Mouse (Mus musculus): Measurements from ENCODE around the gene Slc26a10.
"Not testable (repeated sequence)": the region's sequence is repeated elsewhere in the genome, so short reads cannot be mapped to it uniquely, and the experiment has no call there.

The Slc26a10 gene

DNA sequence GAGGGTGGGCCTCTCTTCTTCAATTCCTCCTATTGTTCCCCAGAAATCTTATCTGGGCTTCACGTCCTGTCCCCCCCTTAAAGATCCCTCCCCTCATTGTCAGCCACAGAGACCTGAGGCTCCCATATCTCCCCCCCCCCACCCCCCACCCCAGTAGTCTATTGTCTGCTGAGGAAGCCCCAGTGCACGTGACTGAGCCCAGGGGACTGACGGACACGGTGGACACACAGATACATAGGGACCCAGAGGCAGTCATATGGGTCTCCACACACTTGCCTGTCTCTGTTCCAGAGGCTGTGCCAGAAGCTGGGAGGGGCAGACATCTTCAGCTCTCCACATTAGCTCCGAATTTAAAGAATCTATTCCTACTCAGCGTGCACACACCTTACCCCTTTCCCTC is 1.1 kb upstream of the Slc26a10 start:
- DNase-seq = peak; percentile 99

GRCm38 (mm10) chr10:127180695-127181047 is 226 bp upstream of the Slc26a10 start:
- DNase-seq = no peak

- DNase-seq = peak; percentile 94
Observed at GRCm38 (mm10) chr10:127178286-127179027, 2.0 kb downstream of the Slc26a10 start.

DNA sequence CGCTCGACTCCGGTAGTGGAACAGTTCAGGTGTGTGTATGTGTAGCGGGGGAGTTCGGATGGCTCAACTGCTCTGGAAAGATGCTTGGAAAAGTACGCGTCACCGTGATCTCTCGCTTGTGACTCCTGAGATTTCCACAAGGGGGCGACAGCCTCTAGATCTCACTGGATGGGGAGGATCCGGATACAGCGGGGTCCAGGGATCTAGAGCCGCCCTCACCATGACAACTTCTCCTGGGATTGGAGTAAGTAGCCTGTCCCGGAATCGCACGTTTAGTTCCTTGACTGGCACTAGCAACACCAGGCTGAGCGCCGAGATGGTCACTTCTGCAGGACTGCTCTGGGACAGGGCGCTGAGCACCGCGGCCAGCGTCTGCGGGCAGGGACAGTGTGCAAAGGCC is 2.7 kb downstream of the Slc26a10 start:
- peak; percentile 98 for DNase-seq

DNA sequence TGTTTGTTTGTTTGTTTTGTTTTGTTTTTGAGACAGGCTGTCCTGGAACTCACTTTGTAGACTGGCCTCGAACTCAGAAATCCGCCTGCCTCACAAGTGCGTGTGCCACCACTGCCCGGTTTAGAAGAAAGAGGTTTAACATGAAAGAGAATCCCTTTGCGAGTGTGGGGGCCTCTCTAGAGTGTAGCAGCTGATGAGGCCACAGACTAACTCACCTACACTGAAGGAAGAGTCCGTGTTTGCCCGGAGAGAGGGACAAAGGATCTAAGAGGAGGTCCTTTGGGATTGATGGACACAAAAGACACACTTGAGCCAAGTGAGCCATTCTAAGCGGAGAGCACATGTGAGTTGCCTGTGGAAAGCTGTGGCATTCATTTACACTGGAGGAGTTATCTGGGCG is 3.2 kb downstream of the Slc26a10 start:
- peak; percentile 85 for DNase-seq

- peak; percentile 89 for DNase-seq
Observed at GRCm38 (mm10) chr10:127176756-127177155, 3.7 kb downstream of the Slc26a10 start.

DNA sequence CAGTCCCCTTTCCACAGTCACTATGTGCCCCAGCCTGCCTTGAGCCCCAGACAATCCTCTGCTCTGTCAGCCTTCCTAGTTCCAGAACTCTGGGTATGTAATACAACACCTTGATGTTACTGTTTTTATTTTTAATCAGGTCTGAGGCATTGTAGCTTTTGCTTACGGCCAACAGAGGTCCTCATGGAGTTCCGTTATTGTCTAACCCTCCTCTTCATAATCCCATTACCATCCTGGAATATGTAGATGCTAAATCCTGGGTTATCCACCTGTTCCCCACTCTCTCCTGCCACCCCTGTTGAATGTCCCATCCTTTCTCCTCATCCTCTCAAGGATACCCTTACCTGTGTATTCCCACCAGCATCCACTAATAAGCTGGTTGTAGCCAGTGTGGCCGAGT is 4.2 kb downstream of the Slc26a10 start:
- DNase-seq = peak; percentile 84

DNA sequence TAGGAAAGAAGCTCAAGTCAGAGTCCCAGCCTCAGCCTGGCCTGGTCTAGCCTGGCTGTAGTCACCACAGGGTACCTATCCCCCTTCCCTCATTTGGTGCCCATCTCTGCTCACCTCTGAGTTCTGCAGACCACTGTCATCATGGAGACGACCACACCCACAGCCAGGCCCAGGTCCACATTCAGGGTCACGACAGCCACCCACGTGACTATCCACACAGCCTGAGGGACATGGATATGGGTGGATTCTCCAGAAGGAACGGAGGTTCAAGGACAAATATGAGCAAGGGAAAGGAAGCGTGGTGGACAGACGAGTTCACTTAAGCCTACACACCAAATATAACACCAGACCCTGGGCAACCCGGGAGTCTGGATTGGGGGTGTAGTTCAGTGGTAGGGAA is 6.3 kb downstream of the Slc26a10 start:
- peak; percentile 90 for DNase-seq

DNA sequence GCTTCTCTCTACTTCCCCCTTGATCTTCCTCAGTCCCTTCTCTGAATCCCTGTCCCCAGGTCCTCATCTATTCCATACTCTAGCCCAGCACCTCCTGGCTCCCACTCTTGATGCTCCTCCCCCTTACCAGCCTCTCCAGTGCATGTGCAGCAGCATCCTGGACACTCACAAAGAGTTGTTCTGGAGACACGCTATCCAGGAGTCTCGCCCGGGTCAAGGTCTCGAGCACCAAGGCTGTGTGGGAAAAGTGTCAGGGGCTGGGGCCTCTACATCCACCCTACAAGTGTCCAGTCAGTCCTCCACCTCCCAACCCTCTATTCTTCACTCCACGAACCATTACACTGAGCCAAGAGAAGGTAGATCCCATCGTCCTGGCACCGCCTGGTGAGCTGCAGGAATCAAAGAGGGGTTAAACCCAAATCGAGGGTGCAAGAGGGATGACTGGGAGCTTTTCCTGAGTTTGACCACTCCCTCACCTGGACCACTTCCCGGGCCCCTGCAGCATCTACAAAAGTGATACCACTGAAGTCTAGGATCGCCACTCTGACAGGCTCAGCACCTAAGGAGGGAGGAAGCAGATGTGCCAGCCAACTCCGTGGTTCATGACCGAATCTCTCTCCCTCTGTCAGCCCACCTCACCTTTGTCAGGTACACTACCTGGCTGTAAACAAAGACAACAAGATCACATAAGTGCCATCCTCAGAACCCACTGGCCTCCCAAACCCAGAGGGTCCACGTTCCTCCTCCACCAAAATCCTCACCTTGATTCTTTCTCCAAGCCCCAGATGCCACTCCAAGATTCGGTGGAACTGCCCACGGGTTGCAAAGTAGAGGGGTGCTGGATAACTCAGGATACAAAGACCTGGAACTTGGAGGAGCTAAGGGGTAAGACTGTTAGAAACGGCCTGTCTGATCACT is 7.0 kb downstream of the Slc26a10 start:
- DNase-seq = peak; percentile 88

- peak; percentile 92 for DNase-seq
Observed at GRCm38 (mm10) chr10:127171631-127172200, 8.7 kb downstream of the Slc26a10 start.

GRCm38 (mm10) chr10:127170837-127171272 is 9.6 kb downstream of the Slc26a10 start:
- DNase-seq = peak; percentile 97

DNA sequence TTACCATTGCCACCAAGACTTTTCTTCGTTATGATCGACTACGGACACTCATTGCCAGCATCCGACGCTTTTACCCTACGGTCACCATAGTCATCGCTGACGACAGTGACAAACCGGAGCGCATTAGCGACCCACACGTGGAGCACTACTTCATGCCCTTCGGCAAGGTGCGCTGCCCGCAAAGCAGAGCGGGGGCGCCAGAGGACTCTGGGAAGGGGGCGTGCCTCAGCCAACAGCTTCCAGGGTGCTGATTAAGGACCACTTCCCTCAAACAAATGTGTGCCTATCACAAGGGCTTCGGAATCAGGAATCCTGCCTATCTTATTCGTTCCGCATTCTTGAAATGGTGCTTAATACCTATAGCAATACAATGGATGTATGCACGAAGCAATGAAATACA is 10.4 kb downstream of the Slc26a10 start:
- DNase-seq = peak; percentile 89

- DNase-seq = peak; percentile 90
Observed at GRCm38 (mm10) chr10:127167614-127168192, 12.7 kb downstream of the Slc26a10 start.

- peak; percentile 92 for DNase-seq
Observed at GRCm38 (mm10) chr10:127166771-127167613, 13.5 kb downstream of the Slc26a10 start.

GRCm38 (mm10) chr10:127166404-127166715 is 14.1 kb downstream of the Slc26a10 start:
- no peak for DNase-seq

DNA sequence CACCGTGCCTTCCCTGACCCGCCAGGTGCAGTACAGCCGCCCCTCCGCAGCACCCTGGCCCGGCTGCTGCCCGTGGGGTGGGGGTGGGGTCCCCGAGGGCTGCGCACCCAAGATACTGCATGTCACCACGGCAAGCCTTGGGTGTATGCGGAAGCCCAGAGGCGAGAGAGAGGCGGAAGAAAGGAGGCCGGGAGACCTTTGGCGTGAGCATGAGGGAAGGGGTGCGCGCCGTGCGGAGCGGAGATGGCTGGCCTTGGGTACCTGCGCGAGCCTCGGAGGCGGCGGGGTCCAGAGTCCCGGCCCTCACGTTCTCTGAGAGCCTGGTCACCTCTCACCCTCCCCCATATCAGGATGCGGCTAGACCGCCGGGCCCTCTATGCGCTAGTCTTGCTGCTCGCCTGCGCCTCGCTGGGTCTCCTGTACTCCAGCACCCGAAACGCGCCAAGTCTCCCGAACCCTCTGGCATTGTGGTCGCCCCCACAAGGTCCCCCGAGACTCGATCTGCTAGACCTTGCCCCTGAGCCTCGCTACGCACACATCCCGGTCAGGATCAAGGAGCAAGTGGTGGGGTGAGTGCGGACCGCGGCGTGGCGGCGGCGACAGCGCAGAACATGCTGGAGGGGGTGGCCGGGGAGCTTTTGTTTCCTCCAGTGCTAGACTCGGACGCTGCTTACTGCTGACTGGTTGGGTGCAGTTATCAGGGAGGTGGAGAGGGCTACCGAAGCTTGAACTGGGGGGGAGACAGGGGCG is 14.6 kb downstream of the Slc26a10 start:
- peak; percentile 95 for DNase-seq

- DNase-seq = no peak
Observed at GRCm38 (mm10) chr10:127165354-127165653, 15.1 kb downstream of the Slc26a10 start.

DNA sequence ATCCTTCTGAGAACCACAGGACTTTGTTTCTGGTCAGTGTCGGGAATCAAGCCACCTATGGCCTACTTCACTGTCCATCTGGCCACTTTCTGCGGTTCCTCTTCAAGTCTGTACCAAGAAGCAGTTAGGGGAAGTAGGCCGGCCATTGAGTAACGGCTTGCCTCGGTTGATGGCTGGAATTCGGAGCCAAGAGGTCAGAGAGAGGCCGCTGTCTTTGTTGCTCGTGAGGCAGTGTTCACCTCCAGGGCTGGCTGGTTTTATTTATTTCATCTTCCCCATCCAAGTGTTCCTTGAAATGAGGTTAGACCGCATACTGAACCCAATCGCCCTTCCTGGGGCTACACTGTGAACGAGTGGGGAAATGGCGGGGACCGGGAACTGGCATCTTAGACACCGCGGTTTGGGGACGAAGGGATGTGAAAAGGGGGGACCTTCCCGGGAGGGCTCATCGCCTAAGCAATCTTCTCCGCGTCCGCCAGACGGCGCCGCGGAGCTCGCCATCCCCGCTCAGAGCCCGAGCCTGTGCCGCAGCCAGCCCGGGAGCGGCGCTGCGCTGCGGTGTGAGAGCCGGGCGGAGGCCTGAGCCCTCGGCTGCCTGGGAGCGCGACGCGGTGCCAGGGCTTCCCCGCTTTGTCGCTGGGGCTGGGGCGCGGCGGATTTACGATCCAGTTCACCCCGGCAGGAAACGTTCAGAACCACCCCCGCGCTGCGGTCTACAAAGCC is 15.7 kb downstream of the Slc26a10 start, which contains the start of gene B4galnt1:
TSS of gene B4galnt1 (plus strand) at position 595 of the 723 bp plus-strand sequence.
- peak; percentile 97 for DNase-seq

DNA sequence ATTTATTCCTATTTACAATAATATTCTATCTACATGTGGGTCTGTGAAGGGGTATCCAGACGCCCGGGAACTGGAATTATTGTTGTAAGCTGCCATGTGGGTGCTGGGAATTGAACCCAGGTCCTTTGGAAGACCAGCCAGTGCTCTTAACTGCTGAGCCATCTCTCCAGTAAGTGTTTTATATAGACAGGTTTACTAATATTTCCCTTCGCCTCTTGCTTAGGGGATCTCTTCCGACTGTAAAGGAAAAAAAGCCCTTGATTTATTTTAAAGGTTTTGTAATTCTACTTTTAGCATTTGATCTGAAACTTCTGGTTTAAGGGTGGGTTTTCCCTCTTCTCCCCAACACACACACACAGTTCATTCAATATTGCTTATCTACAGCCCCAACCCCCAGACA is 16.3 kb downstream of the Slc26a10 start:
- DNase-seq = no peak

- not testable (repeated sequence) for DNase-seq
Observed at GRCm38 (mm10) chr10:127162771-127163261, 17.6 kb downstream of the Slc26a10 start.

DNA sequence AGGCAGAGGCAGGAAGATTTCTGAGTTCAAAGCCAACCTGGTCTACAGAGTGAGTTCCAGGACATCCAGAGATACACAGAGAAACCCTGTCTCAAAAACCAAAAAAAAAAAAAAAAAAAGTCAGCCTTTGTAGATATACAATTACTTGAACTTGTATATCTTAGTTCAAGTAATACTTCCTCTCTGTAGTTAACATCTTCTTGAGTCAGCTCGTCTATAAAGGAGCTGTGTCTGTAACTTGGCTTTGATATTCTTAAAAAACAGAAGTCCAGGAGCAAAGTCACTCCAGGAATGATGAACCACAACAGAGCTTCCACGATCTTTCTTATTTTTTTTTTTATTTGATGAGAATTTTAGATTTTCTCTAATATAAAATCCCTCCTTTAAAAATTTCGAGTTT is 19.7 kb downstream of the Slc26a10 start:
- DNase-seq = no peak
